Mouse (Mus musculus) layer of hippocampus, adult 8-10 months (tissue): ENCODE data around the gene Mmp11. TPM values are rescaled to one million over a fixed set of nuclear protein-coding genes. Genes with fewer than 3 reads are reported as not detected.
"Not testable (repeated sequence)": the region's sequence is repeated elsewhere in the genome, so short reads cannot be mapped to it uniquely, and the experiment has no call there.

Source experiments
- DNase-seq, 2 experiments: peaks; one replicate each; pipeline ENCODE4 v3.0.0; 2022; ENCODE audit warnings: low spot score in 2 of 2
- total RNA-seq, 4 experiments: library from RNA; stranded (reverse); gene quantifications; 2 replicates each; pipeline ENCODE4 v1.2.4; 2022

Gene Mmp11
- total RNA-seq, 4 experiments from 2014 or later: 1.7 to 2.6 (median 1.8) TPM

DNA sequence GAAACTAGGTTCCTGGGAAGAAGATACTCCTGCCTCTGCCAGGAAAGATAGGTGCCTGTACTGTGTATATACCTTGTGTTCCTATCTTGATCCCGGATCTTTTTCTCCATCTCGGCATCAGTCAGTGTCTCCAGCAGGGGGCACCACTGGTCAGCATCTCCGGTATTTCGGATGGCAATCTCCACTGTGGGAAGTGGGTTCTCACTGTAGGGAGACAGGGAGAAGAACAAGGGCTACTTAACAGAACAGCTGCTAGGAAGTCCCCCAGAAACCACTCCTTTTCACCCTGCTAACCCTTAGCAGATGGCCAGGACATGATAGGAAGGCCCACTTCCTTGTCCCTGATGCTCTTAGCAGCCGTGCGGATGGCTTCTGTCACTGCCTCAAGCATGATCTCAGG lies 38.9 kb downstream of the Mmp11 start:
- DNase-seq: peak in 1 of 2 experiments; percentile 74

GRCm38 (mm10) chr10:75896208-75896607 lies 40.1 kb downstream of the Mmp11 start:
- peak in 1 of 2 experiments; percentile 37 for DNase-seq

DNA sequence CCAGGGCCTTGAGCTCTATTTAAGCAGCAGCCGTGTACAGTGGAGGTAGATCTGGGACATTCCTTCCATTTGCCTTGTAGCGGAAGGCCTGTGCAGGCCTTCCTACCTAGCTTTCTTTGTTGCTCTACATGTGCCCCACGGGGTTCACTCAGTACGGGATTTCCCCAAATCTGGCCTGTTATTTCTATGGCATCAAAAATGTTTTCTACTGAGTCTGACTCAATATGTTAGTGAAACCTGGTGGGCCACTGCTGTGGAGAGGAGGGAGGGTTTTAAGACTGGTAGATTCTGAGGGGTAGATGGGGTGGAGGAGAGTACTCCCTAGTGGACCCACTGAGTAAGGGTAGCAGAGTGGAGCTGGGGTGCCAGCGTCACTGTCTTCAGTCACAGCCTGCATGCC lies 40.6 kb downstream of the Mmp11 start:
- no peak for DNase-seq

DNA sequence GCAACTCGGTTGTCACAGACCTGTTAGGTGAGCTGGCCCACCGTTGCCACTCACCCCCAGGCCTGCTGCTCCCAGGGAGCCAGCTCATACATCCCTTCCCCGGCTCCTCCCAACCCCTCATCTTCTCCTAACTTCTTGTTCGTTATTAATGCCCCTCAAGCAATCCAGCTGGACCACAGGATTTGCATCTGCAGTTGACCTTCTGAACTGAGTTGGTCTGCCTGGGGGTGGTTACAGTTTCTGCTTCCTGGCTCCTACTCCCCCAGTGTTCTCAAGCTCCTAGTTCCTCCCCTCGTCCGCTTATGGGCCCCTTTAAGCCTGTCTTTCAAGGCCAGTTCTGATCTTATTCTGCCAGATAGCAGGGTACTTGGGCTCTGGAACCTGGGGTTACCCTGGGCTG lies 41.7 kb downstream of the Mmp11 start:
- DNase-seq: no peak

- peak; percentile 97 to 98 for DNase-seq
Observed at GRCm38 (mm10) chr10:75893089-75893750, 43.1 kb downstream of the Mmp11 start, which contains the start of gene Derl3. Gene Derl3 (plus strand): TSS chr10:75893413.

DNA sequence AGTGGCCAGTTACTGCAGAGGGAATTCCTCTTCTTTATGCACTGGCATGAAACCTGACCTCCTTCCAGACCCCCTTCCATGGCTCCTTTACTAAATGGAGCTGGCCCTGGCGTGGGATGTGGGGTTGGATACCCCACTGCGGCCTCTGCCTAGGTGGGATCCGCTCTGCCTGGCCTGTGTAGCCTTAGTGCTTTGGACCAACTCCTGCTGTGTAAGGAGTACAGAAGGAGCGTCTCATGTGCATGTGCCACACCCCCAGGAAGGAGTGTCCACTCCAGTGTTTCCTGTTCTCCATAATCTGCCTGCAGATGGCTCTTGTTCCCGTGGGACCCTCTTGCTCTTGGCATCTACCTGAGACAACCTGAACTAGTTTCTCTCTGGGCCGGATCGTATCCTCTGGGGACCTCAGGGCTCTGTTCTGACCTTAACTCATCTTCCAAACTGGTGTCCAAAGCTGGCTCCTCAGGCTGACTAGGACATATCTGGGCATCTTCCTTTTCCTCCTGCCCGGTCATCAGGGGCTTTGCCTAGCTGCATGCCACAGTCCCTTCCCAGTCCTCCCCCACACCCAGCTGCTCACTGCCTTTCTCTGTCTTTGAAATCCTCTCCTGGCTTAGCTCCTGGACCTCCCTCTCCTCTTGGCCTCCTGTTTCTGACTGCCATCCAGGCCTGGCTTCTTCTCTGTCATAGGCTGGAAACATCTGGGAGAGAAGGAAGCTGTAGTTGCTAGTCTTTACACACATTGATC lies 46.7 kb downstream of the Mmp11 start:
- DNase-seq: no peak

GRCm38 (mm10) chr10:75887504-75887903 lies 48.8 kb downstream of the Mmp11 start:
- not testable (repeated sequence) for DNase-seq

GRCm38 (mm10) chr10:75884742-75885141 lies 51.6 kb downstream of the Mmp11 start:
- DNase-seq: no peak

GRCm38 (mm10) chr10:75883232-75883552 lies 53.1 kb downstream of the Mmp11 start:
- DNase-seq: peak; percentile 77 to 79

DNA sequence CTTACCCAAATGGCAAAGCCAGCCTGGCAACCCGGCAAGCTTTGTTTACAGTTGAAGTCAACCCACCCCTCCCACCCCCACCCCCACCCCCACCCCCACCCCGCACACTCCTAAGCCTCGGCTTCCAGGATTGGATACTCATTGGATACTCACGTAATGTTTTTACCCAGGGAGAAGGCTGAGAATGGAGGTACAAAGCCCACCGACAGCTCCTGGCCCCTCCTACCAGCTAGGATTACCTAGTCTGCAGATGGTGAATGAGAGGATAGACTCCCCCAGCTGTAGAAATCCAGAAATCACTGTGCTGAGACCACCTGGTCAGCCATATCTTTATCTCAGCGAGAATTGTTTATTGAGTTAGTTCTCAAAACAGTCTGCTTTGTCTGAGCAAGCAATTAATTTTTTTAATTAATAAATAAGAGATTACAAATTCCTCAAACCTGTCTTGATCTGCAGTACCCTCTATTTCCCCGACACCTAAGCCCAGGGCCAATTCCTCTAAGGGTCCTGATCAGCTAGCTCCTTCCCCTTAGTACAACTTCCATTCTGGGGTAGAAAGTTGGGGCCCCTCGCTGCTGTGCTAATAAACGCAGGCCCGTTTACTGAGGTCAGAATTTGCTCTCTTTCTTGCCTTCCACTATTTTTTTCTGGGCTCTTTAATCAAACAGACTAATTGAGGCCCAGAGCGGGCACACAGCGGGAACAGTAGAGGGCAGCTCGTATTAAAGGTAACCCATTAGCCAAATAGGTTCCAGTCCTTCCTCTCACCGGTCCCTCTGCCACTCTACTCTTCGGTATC lies 53.7 kb downstream of the Mmp11 start:
- DNase-seq: no peak

DNA sequence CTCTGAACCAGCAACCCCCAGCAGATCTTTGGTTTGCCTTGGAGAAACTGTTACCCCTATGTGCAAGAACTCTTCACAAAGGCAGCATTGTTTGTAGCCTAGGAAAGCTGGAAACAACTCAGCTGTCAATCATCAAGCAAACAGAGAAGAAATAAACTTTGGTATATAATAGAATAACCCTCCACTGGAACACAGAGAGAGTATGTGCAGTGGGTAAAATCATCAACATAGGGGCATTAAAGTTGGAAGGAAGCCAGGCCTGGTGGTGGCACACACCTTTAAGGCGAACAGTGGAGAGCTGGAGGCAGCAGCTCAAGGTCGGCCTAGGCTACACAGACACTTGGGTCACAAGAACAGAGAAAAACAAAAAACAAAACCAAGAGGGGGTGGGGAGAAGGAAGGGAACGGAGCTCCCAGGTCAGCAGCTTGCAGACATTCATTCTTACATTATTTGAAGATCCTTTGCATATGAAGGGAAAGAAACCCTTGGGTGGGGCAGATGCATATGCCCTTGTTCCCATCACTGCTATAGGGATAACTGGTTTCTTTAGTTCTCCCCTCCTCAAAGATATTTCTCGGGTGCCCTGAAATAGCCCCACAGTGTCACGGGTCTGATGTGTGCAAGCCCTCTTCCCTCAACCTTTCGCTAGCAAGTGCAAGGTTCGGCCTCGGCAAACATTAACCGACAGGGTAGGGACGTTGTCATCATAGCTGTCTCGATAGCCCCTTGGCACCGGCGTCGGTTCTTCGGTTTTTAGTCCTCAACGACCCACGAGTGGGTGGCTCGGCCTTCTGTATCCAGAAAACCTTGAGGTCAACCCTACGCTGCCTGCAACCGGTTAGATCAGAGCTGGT lies 54.5 kb downstream of the Mmp11 start:
- DNase-seq: no peak

DNA sequence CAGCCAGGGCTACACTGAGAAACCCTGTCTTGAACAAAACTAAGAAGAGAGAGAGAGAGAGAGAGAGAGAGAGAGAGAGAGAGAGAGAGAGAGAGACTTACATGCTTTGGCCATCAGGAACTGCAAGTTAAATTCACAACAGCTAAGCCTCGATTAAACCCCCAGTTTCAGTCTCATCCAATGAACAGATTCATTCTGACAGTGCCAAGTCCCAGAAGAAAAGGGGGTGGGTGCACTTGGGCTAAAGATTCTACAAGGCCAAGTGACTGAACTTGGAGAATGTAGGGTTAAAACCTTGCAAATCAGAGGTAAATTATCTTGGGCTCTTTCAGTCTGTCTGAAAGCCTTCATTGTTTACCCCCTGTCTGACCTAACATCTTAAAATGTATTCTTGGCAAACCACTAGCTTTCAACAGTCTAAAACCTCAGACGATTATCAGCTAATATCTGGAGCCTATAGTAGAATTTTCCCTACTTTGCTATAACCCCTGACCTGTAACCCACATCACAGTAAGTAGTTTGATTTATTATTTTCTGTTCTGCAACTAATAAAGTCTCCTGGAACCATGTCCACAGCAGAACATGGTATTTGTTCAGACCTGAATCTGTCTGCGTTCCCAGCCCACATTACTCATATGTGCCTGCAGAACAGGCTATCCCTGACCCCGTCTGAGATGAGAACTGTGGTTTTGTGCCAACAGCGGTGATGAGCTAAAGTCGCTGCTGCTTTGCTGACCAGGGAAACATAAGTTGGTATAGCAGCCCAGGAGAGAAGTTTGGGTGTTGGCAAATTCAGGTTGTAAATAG lies 55.3 kb downstream of the Mmp11 start:
- no peak for DNase-seq

GRCm38 (mm10) chr10:75880351-75880750 lies 55.9 kb downstream of the Mmp11 start:
- no peak for DNase-seq

GRCm38 (mm10) chr10:75878836-75879235 lies 57.5 kb downstream of the Mmp11 start:
- DNase-seq: no peak

GRCm38 (mm10) chr10:75873543-75874170 lies 62.6 kb downstream of the Mmp11 start:
- DNase-seq: no peak

Other genes with a start within 250 kb of the Mmp11 start
- 10 to 100 TPM; 64.2 to 89.7 (median 67.1) TPM for gene Cabin1, start 172.2 kb downstream of the Mmp11 start, total RNA-seq
- gene Ddt, start 163.1 kb downstream of the Mmp11 start, total RNA-seq: 10 to 100 TPM; 39.9 to 46.0 (median 44.1) TPM
- not detected for gene Gm20441, start 155.5 kb downstream of the Mmp11 start, total RNA-seq
- gene Gstt3, start 155.1 kb downstream of the Mmp11 start, total RNA-seq: 1 to 10 TPM; 2.0 to 7.7 (median 4.3) TPM
- 10 to 100 TPM; 10.0 to 15.8 (median 12.8) TPM for gene Gstt1, start 137.9 kb downstream of the Mmp11 start, total RNA-seq
- under 1 TPM in 1 of 4 experiments, not detected in 3; 0.35 TPM for gene Gstt4, start 114.0 kb downstream of the Mmp11 start, total RNA-seq
- gene Gstt2, start 99.1 kb downstream of the Mmp11 start, total RNA-seq: 1 to 10 TPM; 5.1 to 6.8 (median 5.7) TPM
- 100 to 1,000 TPM; 442 to 478 (median 462) TPM for gene Mif, start 76.3 kb downstream of the Mmp11 start, total RNA-seq
- 1 to 10 TPM; 1.3 to 6.8 (median 4.4) TPM for gene Derl3, start 43.1 kb downstream of the Mmp11 start, total RNA-seq
- gene Smarcb1, start 14.9 kb downstream of the Mmp11 start, total RNA-seq: 10 to 100 TPM; 80.7 to 83.2 (median 82.5) TPM
- 100 to 1,000 TPM; 299 to 345 (median 314) TPM for gene Chchd10, start 3.4 kb downstream of the Mmp11 start, total RNA-seq
- under 1 TPM in 2 of 4 experiments, not detected in 2; 0.51 to 0.70 TPM for gene Gm867, start 4.2 kb upstream of the Mmp11 start, total RNA-seq
- not detected for gene Vpreb3, start 6.6 kb upstream of the Mmp11 start, total RNA-seq
- under 1 TPM in 2 of 4 experiments, not detected in 2; 0.17 to 0.20 TPM for gene Gm5134, start 18.0 kb upstream of the Mmp11 start, total RNA-seq
- gene Zfp280b, start 96.2 kb upstream of the Mmp11 start, total RNA-seq: 10 to 100 TPM; 13.3 to 18.0 (median 16.6) TPM
- not detected for gene Slc5a4b, start 174.5 kb upstream of the Mmp11 start, total RNA-seq
- not detected for gene Slc5a4a, start 211.0 kb upstream of the Mmp11 start, total RNA-seq